Mouse (Mus musculus) megakaryocyte progenitor cell, adult 5-6 weeks (primary cell): ENCODE results near the gene Zfp345. TPM values are rescaled to one million over a fixed set of nuclear protein-coding genes. Genes with fewer than 3 reads are reported as not detected.
A peak's percentile ranks its signal among the peaks of the same experiment; 100 is the strongest.
"Not testable (repeated sequence)": the region's sequence is repeated elsewhere in the genome, so short reads cannot be mapped to it uniquely, and the experiment has no call there.

ENCODE experiments used
- ATAC-seq: replicated peaks from 2 replicates; pipeline ENCODE4 v1.8.0; 2016; ENCODE audit warnings: mild to moderate bottlenecking, moderate TSS enrichment, inconsistent platforms; ENCODE audit not compliant: poor library complexity
- total RNA-seq, 2 experiments: library from RNA; stranded (forward) in 1 of 2; stranded (reverse) in 1 of 2; fragments of 157-497, 149-512 nt in 1 of 2; fragments of 200-1000 nt in 1 of 2; gene quantifications; 2 replicates each; pipeline versions ENCODE4 v1.2.3 to v1.2.4; 2015 to 2017

Zfp345 gene
- total RNA-seq (2015), result 0.12 and 1.1 TPM in 2 replicates
- 0.17 TPM in 1 of 2 replicates, not detected in the other for total RNA-seq (2017)

- 0 out of 2 replicates have a peak, but pooled peaks have one; percentile 6 for ATAC-seq
Measured at GRCm38 (mm10) chr2:150484939-150485778, at the start of gene Zfp345. Zfp345 (minus strand) TSS chr2:150485091.

DNA sequence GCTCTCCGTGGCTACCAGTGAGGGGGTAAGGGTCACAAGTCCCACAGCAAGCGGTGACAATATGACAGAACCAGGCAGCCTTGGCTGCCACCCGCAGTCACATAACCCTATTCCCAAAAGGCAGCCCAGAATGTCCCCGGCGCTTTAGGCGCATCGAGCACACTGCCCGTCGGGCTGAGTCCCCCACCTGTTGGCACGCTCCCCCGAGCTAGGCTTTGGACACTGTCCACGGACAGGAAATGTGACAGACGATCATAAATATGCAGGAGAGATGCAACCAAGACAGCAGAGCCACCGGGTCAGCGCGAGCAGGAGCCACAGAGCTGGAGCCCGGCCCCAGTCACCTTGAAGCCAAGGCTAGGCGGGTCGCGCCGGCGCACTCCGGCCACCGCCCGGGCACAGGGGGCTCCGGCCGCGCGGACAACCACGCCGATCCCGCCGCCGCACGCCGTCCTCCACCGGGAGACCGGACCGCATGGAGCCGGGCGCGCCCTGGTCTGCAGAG is 40.9 kb upstream of the Zfp345 start:
- no peak for ATAC-seq

- no peak for ATAC-seq
Measured at GRCm38 (mm10) chr2:150512837-150513236, 27.9 kb upstream of the Zfp345 start.

DNA sequence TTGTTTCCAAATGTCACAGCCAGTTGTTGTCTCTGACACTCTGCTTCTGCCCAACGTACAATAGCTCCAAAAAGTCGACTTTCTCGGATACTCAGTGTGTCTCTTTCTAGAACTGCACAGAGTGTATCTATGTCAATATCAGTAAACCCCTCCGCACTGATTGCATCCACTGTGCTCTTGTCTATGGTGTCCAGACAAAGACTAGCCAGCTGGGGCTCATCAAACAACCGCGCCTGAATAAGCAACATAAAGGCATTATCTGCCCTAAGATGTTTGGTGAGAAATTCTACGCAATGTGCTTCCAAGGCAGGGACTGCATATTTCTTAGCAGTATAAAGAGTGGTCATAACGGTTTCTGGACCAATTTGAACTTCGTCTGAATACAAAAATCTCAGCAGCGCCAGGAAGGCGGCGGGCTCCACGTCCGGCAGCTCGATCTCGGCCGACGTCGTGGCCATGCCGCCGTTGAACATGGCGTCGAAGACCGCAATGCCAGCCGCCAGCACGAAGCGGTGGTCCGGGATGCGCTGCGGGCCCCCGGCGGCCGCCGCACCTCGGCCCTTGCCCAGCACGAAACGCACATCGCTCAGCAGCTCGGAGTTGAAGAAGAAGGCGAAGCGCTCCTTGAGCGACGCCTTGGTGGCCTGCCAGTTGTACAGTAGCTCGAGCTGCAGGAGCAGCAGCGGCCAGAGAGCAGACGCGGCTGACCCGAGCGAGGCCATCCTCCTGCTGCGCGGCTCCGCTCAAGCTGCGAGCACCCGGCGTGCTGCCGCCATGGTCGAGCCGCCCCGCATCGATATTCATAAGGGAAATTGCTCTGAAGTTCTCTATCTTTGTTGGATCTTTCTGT is 15.5 kb upstream of the Zfp345 start:
- not testable (repeated sequence) for ATAC-seq

DNA sequence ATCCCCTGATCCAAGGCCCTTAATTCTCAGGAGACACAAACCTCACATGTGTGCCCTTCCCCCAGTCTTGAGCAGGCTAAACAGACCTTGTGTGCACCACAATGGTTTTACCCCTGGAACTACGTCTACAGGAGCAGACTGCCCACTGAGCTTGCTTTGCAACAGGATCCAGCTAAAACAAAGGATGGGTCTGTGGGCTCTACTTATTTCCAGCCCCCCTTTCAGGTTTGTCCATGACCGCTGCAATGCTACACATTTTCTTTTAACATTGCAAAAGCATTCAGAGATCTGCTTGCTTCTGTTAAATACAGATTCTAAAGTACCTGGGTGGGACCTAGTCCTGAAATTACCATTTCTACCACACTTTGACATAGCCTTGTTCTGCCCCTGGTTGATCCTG is 8.1 kb upstream of the Zfp345 start:
- no peak for ATAC-seq

DNA sequence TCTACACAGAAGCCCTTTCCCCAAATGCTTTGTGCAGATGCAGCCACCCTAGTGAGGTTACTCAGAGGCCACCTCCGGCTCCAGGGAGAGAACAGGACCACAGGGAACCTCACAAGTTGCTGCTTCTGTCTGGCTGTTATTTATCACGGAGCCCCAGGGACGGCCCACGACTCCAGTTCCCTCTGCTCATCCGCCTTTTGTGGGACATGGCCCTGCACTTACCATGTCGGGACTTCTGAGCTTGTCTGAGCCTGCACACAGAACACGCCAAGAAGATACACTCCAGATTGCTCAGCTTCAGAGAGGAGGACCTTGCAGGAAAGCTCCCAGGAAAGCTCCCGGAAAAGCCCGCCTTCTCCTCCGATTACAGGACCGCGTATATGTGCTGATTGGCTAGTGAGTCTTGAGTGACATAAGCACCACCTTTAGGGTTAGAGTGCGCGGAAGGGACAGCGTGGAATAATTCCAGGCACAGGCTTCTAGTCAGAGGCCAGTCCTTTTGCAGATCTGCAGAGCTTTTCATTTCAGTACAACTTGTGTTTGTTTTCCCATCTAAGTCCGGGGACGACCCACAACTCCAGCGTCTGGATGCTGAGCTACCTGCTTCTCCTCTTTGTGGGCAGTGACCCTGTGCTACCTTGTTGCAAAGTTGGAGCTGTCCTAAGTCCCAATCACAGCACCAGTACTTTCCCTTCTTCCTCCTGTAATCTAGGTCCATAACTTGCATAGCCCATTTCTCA is 33.5 kb downstream of the Zfp345 start, which contains the start of gene Zfp442:
Zfp442 (minus strand) TSS at position 307 of the 740 bp plus-strand sequence.
- ATAC-seq, result peak; percentile 96

DNA sequence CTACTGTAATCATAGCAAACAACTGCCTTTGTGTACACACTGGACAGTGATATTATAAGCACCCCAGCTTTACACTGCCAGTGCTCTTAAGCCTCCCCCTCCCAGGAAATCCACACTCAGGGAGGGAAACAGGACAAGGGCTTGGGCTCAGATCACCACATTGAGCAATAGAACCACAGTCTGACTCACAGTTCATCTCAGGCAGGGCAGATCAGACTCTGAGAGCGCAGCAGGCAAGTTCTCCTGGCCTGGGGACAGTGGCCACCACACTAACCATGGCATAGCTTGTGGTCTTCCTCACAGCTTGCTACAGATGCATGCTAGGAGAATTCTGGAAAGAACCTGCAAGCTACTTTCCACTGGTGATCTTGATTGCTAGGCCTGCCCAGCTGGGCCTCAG is 45.8 kb downstream of the Zfp345 start:
- peak; percentile 54 for ATAC-seq

Other genes starting within 250 kb of the Zfp345 start
- gene Gm21994, start 229.5 kb downstream of the Zfp345 start, total RNA-seq (2015), result 6.4 and 6.9 TPM in 2 replicates
- gene Gm21994, start 229.5 kb downstream of the Zfp345 start, total RNA-seq (2017), result 3.3 and 5.9 TPM in 2 replicates
- not detected in 2 replicates for gene Gm14124, start 227.6 kb downstream of the Zfp345 start, total RNA-seq (2015)
- not detected in 2 replicates for gene Gm14124, start 227.6 kb downstream of the Zfp345 start, total RNA-seq (2017)
- 1.5 and 1.7 TPM in 2 replicates for gene Gm10130, start 161.4 kb downstream of the Zfp345 start, total RNA-seq (2015)
- gene Gm10130, start 161.4 kb downstream of the Zfp345 start, total RNA-seq (2017), result 10.7 and 18.8 TPM in 2 replicates
- 2.2 and 2.4 TPM in 2 replicates for gene 3300002I08Rik, start 122.3 kb downstream of the Zfp345 start, total RNA-seq (2015)
- gene 3300002I08Rik, start 122.3 kb downstream of the Zfp345 start, total RNA-seq (2017), result 4.9 and 6.6 TPM in 2 replicates
- gene Zfp442, start 33.6 kb downstream of the Zfp345 start, total RNA-seq (2015), result 3.1 and 4.5 TPM in 2 replicates
- gene Zfp442, start 33.6 kb downstream of the Zfp345 start, total RNA-seq (2017), result 4.5 TPM in 2 replicates
- 422 and 485 TPM in 2 replicates for gene Cst7, start 85.3 kb upstream of the Zfp345 start, total RNA-seq (2015)
- 323 and 389 TPM in 2 replicates for gene Cst7, start 85.3 kb upstream of the Zfp345 start, total RNA-seq (2017)
- 33.7 and 36.6 TPM in 2 replicates for gene Apmap, start 123.5 kb upstream of the Zfp345 start, total RNA-seq (2015)
- 71.2 and 73.6 TPM in 2 replicates for gene Apmap, start 123.5 kb upstream of the Zfp345 start, total RNA-seq (2017)
- 9.7 and 18.1 TPM in 2 replicates for gene Acss1, start 183.4 kb upstream of the Zfp345 start, total RNA-seq (2015)
- 15.4 and 20.7 TPM in 2 replicates for gene Acss1, start 183.4 kb upstream of the Zfp345 start, total RNA-seq (2017)
- not detected in 2 replicates for gene Vsx1, start 204.3 kb upstream of the Zfp345 start, total RNA-seq (2015)
- gene Vsx1, start 204.3 kb upstream of the Zfp345 start, total RNA-seq (2017), result not detected in 2 replicates